In the genomic region with DNA sequence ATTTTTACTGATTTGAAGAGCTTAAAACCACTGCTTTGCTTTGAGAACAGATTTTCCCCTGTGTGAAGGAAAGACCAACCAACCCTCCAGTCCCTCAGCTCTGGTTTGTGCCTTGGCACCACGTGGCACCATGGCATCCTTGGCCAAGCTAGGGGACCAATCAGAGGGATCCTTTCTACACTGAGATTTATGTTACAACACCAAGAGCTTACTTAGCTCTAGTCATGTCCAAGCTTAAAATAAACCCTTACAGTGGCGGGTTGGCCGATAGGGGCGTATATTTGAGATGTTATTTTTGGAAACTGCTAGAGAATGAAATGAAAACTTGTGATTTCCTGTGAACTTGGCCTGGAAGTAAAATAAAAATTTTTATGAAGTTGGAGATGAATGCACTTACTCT, we compare ENCODE assay signal across 29 mouse cellular contexts. TPM values are rescaled to one million over a fixed set of nuclear protein-coding genes. Genes with fewer than 3 reads are reported as not detected.
DNase-seq lines count a peak whose midpoint lies in the region; ATAC-seq and TF ChIP-seq lines count a peak whose summit lies in the region.
"Had no signal": no experiment of that assay in that cellular context is flagged by ENCODE, and none has a peak within 500 bp of the region (broad histone marks: within the 10 kb centered on the region; RNA-seq: fewer than 3 reads in every experiment).

No protein-coding gene starts in this region.

- no peak overlapping the region for H3K9ac ChIP-seq in kidney, postnatal 0 days (ENCODE audit: low read depth, low read length)
- H3K9ac ChIP-seq: hindbrain, embryonic 14.5 days; limb, embryonic 13.5 days; liver, embryonic 12.5 days; neural tube, embryonic 13.5 days; stomach, embryonic 15.5 days had no signal

- H3K36me3 ChIP-seq in kidney, postnatal 0 days (ENCODE audit: insufficient read depth, low read length): no peaks in the 10 kb centered on the region
- H3K36me3 ChIP-seq: embryonic facial prominence, embryonic 10.5 days; forebrain, embryonic 10.5 days; limb, embryonic 13.5 days; liver, embryonic 12.5 days; neural tube, embryonic 13.5 days; stomach, embryonic 15.5 days had no signal

- no peaks in the 10 kb centered on the region for H3K4me1 ChIP-seq in kidney, postnatal 0 days (replicated peaks; ENCODE audit: insufficient read depth, low read length)
- H3K4me1 ChIP-seq: embryonic facial prominence, embryonic 10.5 days; limb, embryonic 13.5 days; liver, embryonic 12.5 days; neural tube, embryonic 13.5 days; stomach, embryonic 15.5 days had no signal

- no peak for TF ChIP-seq CTCF in kidney, postnatal 0 days (IDR thresholded peaks at IDR 0.05; ENCODE audit: low read depth)

- H3K4me3 ChIP-seq in kidney, postnatal 0 days (replicated peaks; ENCODE audit: low read depth, low read length): no peak overlapping the region
- H3K4me3 ChIP-seq: embryonic facial prominence, embryonic 10.5 days; forebrain, embryonic 10.5 days; limb, embryonic 13.5 days; liver, embryonic 12.5 days; megakaryocyte, embryonic 14.5 days; neural tube, embryonic 13.5 days; stomach, embryonic 15.5 days had no signal

- no peak overlapping the region for H3K27ac ChIP-seq in kidney, postnatal 0 days
- H3K27ac ChIP-seq: embryonic facial prominence, embryonic 10.5 days; forebrain, embryonic 10.5 days; hindbrain, embryonic 14.5 days; limb, embryonic 13.5 days; liver, embryonic 12.5 days; neural tube, embryonic 13.5 days; stomach, embryonic 15.5 days had no signal

- no peaks in the 10 kb centered on the region for H3K9me3 ChIP-seq in kidney, postnatal 0 days (replicated peaks; ENCODE audit: low read length)
- H3K9me3 ChIP-seq: embryonic facial prominence, embryonic 10.5 days; forebrain, embryonic 10.5 days; limb, embryonic 13.5 days; liver, embryonic 12.5 days; neural tube, embryonic 13.5 days; stomach, embryonic 15.5 days had no signal

- no peaks in the 10 kb centered on the region for H3K27me3 ChIP-seq in kidney, postnatal 0 days (ENCODE audit: insufficient read depth, low read length)
- H3K27me3 ChIP-seq: limb, embryonic 13.5 days; liver, embryonic 12.5 days; neural tube, embryonic 13.5 days; Patski; stomach, embryonic 15.5 days had no signal

- WGBS in kidney, postnatal 0 days: 40% methylated on average over 4 of the region's 4 CpGs

- ATAC-seq in kidney, postnatal 0 days (replicated peaks; ENCODE audit: low FRiP score, low read depth): no peak
- no peak for ATAC-seq in CD4-positive, CD25-positive, alpha-beta regulatory T cell, adult 4 months
- ATAC-seq: forebrain, embryonic 16.5 days; inflammation-experienced regulatory T-cells, adult 6 months; liver, embryonic 12.5 days; Patski had no signal

- no peak overlapping the region for H3K4me2 ChIP-seq in kidney, postnatal 0 days (ENCODE audit: low read length)
- H3K4me2 ChIP-seq: hindbrain, embryonic 14.5 days; limb, embryonic 13.5 days; liver, embryonic 12.5 days; neural tube, embryonic 13.5 days; stomach, embryonic 15.5 days had no signal

- DNase-seq in gastrocnemius, adult 18-20 months (ENCODE audit: low spot score): peak; percentile 65
- DNase-seq in gastrocnemius, postnatal 4 days (ENCODE audit: low spot score in 2 of 2): no peak
- DNase-seq in kidney, postnatal 0 days (ENCODE audit: low spot score): peak; percentile 25
- DNase-seq in kidney, adult 8-10 months: no peak
- peak; percentile 12 for DNase-seq in gastrocnemius, postnatal 10 days
- DNase-seq in right cerebral cortex, postnatal 36 days (ENCODE audit: low spot score in 2 of 2): no peak
- DNase-seq: cerebellum, adult 11 months; cerebellum, adult 9-11 months; kidney, adult 2 months; kidney, postnatal 25 days; lung, adult 18-20 months; lung, postnatal 14 days; midbrain, embryonic 14.5 days; retina, postnatal 1 day; right cerebral cortex, postnatal 25 days; thymus, adult 18-20 months; thymus, postnatal 36 days had no signal

RNA-seq across cellular contexts. Expression of a gene that starts 11.9 kb away (rescaled TPM):
- total RNA-seq in gastrocnemius, adult 18-20 months (2021): 10 to 100 TPM; 89.6 to 97.0 TPM
- total RNA-seq in gastrocnemius, postnatal 4 days (2021): 100 to 1,000 TPM in 1 of 2 experiments, 10 to 100 TPM in 1; 96.6 to 102 TPM
- polyA plus RNA-seq in kidney, postnatal 0 days (2015; fragmentation: Nextera tagmentation; extraction: Ambion mirVana): 118 and 122 TPM in 2 replicates
- 100 to 1,000 TPM; 113 to 129 TPM for total RNA-seq in gastrocnemius, postnatal 10 days (2021)
- 10 to 100 TPM; 36.7 to 70.3 TPM for polyA plus RNA-seq in CD4-positive, CD25-positive, alpha-beta regulatory T cell, adult 4 months (2017; shearing (Covaris generic))

Comparison
In these comparisons a context has a peak if more than half of its experiments do, and no peak if none do; other contexts are left out.
1. DNase-seq: peak in gastrocnemius, adult 18-20 months (single experiment), kidney, postnatal 0 days (single experiment) and gastrocnemius, postnatal 10 days (single experiment); none in gastrocnemius, postnatal 4 days (0 of 2), kidney, adult 8-10 months (0 of 2) and right cerebral cortex, postnatal 36 days (0 of 2).